ENCODE assay signal across 9 mouse cellular contexts in the genomic region with DNA sequence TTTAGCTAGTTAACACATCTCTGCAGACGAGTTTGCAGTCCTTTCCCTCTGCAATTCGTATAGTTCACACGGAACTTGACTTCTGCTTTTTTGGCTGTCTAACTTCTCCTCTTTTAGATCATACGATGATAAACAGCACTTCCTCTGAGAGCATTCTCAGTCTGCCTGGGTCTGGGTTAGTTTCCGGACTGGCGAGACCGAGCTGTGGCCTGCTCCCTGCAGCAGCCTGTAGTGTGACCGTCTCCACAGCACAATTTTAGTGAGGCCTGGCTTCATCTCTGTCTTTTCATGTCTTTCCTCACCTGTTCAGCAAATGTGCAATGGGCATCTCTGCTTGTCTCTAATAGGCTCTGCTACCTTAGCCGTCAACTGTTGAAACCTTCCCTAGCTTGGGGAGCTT.
DNase-seq lines count a peak whose midpoint lies in the region; ATAC-seq and TF ChIP-seq lines count a peak whose summit lies in the region.
"Had no signal": no experiment of that assay in that cellular context is flagged by ENCODE, and none has a peak within 500 bp of the region (broad histone marks: within the 10 kb centered on the region; RNA-seq: fewer than 3 reads in every experiment).

No protein-coding gene starts in this region.

- no peak overlapping the region for H3K4me3 ChIP-seq in layer of hippocampus, adult 2 months
- H3K4me3 ChIP-seq in thymus, adult 2 months (ENCODE audit: control insufficient read depth, insufficient read depth, low read length), result no peak overlapping the region
- H3K4me3 ChIP-seq: hindbrain, embryonic 15.5 days had no signal

- ATAC-seq in hematopoietic stem cell, adult 5-6 weeks (replicated peaks in 1 of 2; ENCODE audit: insufficient read depth in 1 of 2, low FRiP score in 2 of 2, low TSS enrichment in 1 of 2, low read depth in 1 of 2, poor library complexity in 2 of 2, severe bottlenecking in 2 of 2), result peak; percentile 96 to 97

- H3K36me3 ChIP-seq in thymus, adult 2 months (ENCODE audit: control insufficient read depth, insufficient read depth, low read length), result no peaks in the 10 kb centered on the region
- H3K36me3 ChIP-seq: hindbrain, embryonic 15.5 days had no signal

- 0 out of 2 replicates have a peak, but pooled peaks have one; percentile 23 for TF ChIP-seq POLR2A in thymus, adult 2 months (IDR thresholded peaks at IDR 0.05; ENCODE audit: control insufficient read depth, extremely low read depth, insufficient read depth, low read length, poor library complexity)

- H3K4me1 ChIP-seq in thymus, adult 2 months (replicated peaks; ENCODE audit: control insufficient read depth, insufficient read depth, low read length), result peaks cover 26% of the 10 kb centered on the region

- H3K27ac ChIP-seq in layer of hippocampus, adult 2 months, result peak overlapping the region; percentile 59
- peak overlapping the region; percentile 83 for H3K27ac ChIP-seq in thymus, adult 2 months (ENCODE audit: control insufficient read depth, insufficient read depth, low read length)
- H3K27ac ChIP-seq: hindbrain, embryonic 15.5 days had no signal

- H3K27me3 ChIP-seq in thymus, adult 2 months (ENCODE audit: control insufficient read depth, insufficient read depth, low read length), result no peaks in the 10 kb centered on the region
- H3K27me3 ChIP-seq: hindbrain, embryonic 15.5 days had no signal

- 5% methylated on average over 9 of the region's 9 CpGs for WGBS in thymus, adult 2 months

- DNase-seq in layer of hippocampus, adult 2 months (ENCODE audit: low spot score in 2 of 2), result no peak
- DNase-seq in layer of hippocampus, postnatal 36 days, result no peak
- peak; percentile 58 for DNase-seq in lung, postnatal 25 days (ENCODE audit: low spot score)
- DNase-seq in thymus, adult 2 months, result peak; percentile 60
- no peak for DNase-seq in gastrocnemius, postnatal 10 days
- no peak for DNase-seq in urinary bladder, postnatal 4 days (ENCODE audit: low spot score in 2 of 2)
- DNase-seq in right cerebral cortex, postnatal 25 days, result no peak

- TF ChIP-seq CTCF in layer of hippocampus, adult 2 months (conservative IDR thresholded peaks at IDR 0.05), result no peak
- TF ChIP-seq CTCF in thymus, adult 2 months (IDR thresholded peaks at IDR 0.05; ENCODE audit: borderline replicate concordance, control insufficient read depth, extremely low read depth, insufficient read depth, low read length, poor library complexity), result no peak

Comparison
In these comparisons a context has a peak if more than half of its experiments do, and no peak if none do; other contexts are left out.
1. DNase-seq: peak in lung, postnatal 25 days (single experiment) and thymus, adult 2 months (single experiment); none in layer of hippocampus, adult 2 months (0 of 2), layer of hippocampus, postnatal 36 days (0 of 2), gastrocnemius, postnatal 10 days (single experiment), urinary bladder, postnatal 4 days (0 of 2) and right cerebral cortex, postnatal 25 days (single experiment).